Mouse (Mus musculus) erythroblast, embryonic 14.5 days (primary cell): Measurements from ENCODE around the gene Pxk.

Experiments
- GATA1 ChIP-seq: IDR thresholded peaks from 2 replicates; pipeline ENCODE4 v1.6.1; 2012; ENCODE audit warnings: low read length, inconsistent platforms, mixed read lengths
- TAL1 ChIP-seq: IDR thresholded peaks from 3 replicates; pipeline ENCODE4 v1.6.1; 2012; ENCODE audit warnings: low read length, inconsistent platforms, mixed read lengths

DNA sequence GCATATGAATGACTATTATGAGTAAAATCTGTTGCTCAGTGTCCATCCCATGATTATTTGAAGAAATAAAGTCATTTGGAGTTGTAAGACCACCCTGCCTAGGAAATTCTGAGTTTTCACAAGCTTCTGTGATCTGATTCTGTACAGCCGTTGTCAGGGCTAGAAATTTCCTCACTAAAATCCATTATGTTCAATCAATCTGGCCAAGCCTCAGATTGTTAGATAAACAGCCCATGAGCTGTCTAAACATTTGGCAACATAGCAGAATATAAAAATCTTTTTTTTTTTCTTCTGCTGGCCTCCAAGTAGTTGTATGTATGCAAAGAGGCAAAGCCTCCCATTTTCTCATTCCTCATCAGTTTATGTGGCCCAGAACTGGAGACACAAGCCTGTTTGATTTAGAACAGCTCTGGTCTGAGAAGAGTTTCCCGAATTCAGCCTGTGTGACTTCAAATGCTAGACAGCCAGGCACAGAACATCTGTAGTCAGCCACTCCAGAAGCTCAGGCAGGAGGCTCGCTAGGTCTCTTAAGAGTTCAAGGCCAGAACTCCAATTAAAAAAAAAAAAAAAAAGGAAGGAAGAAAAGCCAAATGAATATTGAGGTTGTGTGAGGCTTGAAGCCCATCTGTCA, 3.0 kb upstream of the Pxk start:
- TF ChIP-seq TAL1: no peak
- TF ChIP-seq GATA1: no peak
